Mouse (Mus musculus) T-helper 1 cell (primary cell): ENCODE results near the gene Prune2.

Source experiments
- in situ Hi-C: fragments of 300-600 bp; cut with MboI, MseI; formaldehyde crosslinking; loops from one replicate; pipeline ENCODE4 v1.15.1; 2025; ENCODE audit warnings: high pct_unique_total_duplicates

The Prune2 gene

DNA sequence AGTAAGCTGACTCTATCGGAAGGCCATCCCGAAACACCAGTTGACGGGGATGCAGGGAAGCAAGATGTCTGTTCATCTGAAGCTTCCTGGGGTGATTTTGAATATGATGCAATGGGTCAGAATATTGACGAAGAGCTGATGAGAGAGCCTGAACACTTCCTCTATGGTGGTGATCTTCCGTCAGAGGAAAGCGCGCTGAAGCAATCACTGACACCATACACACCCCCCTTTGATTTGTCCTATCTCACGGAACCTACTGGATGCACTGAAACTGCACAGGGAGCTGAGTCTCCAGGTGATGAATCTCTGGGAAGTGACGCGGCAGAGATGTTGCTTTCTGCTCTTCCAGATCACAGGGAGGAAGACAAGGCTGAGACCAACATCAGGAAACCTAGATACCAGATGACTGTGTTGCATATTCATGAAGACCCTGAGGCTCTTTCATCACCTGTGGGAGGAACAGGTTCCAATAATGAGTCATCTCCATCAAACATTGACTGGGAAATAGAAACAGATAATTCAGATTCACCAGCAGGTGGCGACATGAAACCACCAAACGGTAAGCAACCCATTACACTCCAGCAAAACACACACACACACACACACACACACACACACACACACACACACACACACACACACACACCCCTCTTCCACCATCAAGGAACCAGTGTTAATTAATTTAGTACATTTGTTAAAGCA, 168.3 kb downstream of the Prune2 start:
- in situ Hi-C loops, result loop anchor here (5.0 kb wide), 2 partner anchors 263 to 1423 kb away; no protein-coding TSS in a partner anchor

DNA sequence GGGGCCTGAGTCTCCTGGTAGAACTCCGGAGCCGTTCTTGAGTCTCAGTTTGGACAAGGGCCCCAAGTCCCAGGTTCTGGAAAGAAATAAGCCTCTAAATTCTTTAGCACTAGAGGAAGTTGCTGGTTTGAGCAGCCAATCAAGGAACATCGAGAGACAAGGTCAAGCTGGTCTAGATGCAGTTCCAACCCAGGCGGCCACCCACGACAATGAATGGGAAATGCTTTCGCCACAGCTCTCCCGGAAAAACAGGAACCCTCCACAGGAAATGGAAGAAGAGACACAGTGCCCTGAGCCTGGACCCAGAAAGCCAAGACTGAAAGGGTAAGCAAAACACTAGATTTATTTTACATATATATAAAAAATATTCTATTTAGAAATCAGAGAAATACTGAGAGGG, 169.5 kb downstream of the Prune2 start:
- in situ Hi-C loops, result no loop called here

DNA sequence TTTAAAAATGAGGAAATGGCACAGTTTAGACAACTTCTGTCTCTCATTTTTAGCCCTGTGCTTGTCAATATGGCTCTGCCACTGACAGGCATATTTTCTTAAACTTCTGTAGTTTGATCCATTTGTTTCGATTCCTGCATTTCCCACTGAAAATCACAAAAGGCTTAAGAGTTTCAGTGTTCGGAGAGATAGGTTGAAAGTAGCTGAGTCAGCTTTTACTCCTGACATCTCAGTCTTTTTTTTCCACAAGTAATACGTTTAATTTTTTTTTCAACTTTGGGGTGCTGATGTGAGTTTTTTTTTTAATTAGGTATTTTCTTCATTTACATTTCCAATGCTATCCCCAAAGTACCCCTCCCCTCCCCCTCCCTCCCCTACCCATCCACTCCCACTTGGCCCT, 174.6 kb downstream of the Prune2 start:
- in situ Hi-C loops, result no loop called here

DNA sequence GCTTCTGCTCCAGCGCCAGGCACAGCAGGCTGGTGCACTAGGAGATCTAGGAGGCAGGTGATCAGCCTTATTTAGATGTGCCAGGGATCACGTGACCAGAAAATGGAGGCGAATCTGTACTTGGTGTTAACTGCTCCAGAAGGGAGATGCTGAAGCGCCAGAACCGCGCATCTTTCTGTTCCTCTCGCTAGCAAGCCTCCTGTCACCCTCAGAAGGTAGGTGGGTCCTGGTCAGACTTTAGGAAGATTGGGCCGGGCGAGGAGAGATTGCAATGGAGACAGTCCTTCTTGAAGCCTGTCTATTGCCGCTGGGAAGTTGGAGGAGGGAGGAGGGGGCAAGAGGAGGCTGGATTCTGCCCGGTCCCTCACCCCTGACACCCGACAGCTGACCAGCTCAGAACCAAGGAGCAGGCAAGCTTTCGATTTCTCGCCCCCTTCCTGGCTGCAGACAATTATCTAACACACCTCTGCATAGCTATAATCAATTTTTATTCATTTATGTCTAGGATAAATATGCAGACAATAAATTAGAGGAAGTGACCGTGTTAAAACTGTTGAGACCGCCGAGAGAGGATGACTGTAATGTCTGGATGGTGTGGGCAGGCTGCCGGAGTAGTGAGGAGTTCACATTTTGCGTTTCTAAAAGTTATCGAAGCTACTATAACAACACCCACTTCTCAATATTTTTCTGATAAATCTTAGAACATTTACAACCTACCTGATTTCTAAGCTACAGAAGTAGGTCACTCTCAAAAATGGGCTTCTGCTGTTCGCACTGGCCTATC, 181.0 kb downstream of the Prune2 start:
- in situ Hi-C loops, result no loop called here

DNA sequence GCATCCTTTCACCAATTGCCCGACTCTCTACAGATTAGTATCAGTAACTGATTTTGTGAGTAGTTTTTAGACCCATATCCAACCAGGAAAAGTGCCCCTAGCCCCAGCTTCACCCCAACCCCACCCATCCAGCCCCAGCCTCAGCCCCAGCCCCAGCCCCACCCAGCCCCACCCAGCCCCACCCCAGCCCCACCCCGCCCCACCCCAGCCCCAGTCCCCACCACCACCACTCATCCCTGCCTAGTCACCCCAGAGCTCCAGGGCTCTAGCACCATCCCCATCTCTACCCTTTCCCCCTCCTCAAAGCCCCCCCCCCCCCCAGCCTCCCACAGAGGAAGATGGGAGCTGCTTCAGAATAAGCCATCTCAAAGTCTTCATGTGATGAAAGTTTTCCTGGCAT, 181.7 kb downstream of the Prune2 start:
- in situ Hi-C loops, result no loop called here

DNA sequence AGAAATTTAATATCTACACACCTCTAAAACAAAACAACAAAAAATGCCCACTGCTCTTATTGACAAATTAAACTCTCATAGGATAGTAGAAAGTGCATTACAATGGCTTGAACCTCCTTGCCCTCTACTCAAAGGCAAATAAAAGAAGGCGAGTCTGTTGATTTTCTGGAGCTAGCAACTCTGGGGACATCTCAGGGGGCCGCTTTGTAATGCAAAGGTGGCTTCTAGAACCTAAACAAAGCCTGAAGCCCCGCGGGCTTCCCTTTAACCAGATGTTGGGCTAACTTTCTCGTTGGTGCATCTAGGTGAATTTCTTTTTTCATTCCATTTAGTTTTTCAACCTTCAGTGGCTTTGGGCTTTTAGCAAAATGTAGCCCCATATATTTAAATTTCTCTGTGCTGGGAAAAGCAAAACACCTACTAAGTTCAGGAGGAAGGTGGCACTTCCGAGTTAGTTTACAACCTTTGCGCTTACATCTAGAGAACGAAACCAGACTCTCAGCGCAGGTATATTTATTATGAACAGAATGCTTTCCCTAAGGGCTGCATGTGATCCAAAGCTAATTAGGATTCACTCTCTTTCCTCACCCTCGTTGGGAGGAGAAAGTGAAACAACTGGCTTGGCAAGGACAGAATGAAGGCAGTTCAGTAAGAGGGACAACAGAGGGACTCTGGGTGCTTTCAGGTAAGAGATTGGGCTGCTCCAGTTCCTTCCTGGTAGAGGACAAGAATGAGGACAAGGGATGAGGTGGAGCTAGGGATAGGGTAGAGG, 182.4 kb downstream of the Prune2 start:
- in situ Hi-C loops, result no loop called here

DNA sequence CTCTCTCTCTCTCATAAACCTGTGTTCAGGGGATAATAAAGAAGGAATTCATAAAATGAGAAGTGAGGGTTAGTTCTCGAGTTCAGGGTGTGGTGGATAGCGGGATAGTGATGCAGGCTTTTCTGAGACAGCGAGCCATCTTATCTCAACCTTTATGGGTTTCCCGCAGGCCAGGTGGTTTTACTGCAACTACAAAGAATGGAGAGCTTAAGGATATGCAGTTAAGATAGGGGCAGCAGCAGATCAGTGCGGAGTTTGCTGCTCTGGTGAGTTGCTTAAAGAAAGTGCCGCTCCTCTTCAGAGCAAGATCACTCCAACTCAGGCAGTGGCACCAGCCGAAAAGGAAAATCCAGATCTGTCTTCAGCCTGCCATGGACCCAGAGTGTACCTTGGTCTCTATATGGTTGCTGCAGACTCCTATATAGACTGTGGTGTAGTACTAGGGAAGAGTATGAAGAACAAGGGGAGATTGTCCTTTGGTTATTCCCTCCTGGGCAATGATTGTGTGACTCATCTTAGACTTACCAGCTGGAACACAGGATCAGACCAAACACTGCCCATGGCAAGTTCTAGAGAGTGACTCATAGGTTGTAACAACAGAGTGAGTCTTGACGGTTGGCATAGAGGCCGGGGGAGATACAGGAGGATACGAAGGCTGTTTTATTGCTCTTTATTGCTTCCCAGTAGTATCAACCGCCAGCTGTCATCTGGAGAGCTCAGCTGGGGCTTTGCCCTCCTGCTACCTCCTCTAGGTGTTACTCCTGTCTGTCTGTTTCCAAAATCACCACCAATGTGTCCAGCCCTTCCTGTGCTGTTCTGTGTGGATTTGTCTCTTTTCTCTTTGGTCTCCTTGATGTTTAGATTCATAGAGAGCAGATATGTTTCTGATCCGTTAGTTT, 184.3 kb downstream of the Prune2 start:
- in situ Hi-C loops, result no loop called here

DNA sequence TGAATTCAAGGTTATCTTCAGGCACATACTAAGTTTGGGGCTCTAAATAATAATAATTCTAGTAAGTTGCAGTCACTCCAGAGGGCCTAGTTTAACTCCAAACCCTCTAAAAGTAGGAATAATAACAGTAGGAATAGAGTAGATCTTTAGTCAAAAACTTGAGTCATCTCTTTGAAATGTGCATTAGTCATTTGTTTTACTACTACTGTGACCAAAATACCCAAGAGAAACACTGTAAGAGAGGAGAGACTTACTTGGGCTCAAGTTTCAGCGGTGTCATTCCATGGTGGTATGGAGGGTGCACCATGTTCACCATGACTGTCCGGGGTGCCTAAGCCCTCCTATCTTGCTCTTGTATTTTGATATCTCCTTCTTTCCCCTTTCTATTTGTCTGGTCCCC, 187.3 kb downstream of the Prune2 start:
- in situ Hi-C loops, result no loop called here

DNA sequence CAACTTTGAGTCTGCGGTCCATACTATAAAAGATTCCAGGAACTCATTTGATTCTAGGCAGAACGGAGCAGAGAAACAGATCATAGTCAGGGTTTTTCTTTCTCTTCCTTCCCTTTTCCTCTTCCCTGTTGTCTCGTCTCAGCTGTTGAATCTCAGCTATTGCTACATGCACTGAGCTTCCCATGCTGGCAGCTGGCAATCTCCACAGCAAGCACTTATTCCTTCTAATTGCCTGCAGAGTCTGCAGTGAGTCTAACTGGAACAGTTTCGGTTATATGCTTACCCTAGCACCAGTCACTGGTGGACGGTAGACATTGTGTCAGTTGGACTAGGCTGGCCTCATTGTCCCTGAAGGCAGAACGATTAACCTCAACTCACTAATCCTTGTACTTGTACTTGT, 188.3 kb downstream of the Prune2 start:
- in situ Hi-C loops, result no loop called here

DNA sequence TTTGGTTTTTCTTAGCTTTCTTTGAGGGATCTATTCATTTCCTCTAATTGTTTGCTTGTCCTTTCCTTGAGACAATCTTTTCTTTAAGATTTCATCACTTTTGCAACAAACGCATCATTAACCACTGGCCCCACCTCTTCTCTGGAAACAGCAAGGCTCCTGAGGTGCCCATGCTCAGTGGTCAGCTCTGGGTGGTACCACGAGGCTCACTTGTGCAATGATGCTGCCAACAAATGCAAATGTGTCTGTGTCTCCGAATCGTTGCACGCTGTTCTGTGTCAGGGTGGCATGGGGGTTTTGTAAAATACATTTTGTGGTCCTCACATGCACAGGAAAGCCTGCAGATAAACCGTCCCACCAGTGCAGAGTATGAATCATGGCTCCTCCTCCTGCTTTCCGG, 194.1 kb downstream of the Prune2 start:
- in situ Hi-C loops, result loop anchor here (10.0 kb wide), 1 partner anchor 255 kb away; no protein-coding TSS in a partner anchor

DNA sequence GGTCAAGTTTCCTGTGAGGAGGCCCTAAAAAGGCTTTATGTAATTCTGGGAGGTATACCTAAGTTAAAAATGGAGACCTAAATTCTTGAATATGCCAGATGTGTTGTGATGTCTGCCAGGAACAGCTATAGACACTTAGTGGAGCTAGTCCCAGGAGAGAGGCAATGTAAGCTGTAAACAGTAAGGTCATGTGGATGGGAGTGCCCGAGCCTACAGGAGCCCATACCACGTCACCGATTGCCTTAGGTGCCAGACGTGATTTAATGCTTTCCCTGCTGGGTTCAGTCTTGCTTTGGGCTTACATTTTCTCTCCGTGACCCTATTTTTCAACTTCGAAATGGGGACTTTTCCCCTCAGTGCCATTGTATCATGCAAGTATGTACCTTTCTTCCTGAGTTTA, 195.9 kb downstream of the Prune2 start:
- in situ Hi-C loops, result loop anchor here (10.0 kb wide), 1 partner anchor 253 kb away; no protein-coding TSS in a partner anchor

DNA sequence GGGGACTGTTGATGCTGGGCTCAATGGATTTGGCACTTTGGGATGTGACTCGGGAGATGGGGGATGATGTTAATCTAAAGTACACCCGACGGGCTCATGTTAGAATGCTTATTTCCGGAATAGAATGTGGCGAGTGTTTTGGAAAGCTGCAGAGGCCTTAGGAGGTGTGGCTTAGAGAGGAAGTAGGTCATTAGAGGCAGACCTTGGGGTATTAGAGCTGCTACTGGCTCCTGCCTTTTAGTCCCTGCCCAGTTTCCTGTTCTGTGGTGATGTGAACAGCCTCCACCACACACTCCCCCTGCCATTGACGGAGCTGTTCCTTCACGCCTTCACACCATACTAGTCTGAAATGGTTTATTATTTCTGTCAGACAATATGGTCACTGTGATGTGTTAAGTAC, 196.5 kb downstream of the Prune2 start:
- in situ Hi-C loops, result loop anchor here (10.0 kb wide), 1 partner anchor 252 kb away; no protein-coding TSS in a partner anchor

DNA sequence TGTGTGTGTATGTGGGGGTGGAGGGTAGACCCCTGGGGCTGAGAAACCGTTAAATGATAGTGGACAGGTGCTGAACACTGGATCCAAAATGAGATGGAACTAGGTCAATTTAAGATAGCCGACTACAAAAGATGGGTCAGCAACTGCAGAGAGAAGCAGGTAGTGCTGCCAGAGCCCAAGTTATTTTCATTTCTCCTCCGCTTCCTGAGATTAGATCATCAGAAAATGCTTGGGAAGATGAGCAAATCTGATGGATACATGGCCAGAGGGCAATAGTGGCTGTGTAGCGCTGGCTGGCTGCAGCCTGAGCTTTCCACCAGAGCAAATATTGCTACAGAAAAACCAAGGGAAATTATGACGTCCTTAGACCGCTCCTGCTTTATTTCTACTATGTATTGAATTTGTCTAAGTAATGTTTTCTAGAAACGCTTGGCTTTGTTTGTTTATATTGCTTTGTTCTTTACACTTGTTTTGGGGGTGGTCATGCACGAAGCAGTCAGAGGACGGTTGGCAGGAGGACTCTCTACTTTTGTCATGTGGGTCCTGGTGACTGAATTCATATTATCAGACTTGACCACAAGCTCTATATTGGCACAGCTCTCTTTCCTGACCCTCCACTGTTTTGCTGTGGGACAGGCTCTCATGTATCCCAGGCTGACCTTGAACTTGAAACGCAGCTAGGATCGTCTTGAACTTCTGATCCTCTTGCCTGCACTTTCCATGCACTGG, 198.2 kb downstream of the Prune2 start:
- in situ Hi-C loops, result loop anchor here (10.0 kb wide), 1 partner anchor 251 kb away; no protein-coding TSS in a partner anchor

DNA sequence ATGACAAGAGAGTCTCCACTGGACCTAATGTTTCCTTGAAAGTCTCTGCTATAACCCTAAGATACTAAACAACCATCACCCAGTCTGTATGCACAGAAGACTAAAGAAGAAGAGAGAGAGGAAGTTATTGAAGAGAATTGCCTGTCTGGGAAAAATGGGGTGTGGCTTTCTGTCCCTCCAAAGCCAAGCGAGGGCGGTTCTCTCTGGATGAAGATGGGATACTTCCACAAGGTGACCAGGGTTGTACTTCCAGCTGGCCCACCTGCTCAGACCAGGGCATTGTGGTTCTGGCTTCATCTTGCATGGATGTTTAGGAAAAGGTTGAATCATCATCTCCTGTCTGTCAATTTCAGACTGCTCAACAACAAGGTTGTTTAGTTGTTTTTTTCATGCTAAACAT, 199.3 kb downstream of the Prune2 start:
- in situ Hi-C loops, result loop anchor here (10.0 kb wide), 1 partner anchor 250 kb away; no protein-coding TSS in a partner anchor

DNA sequence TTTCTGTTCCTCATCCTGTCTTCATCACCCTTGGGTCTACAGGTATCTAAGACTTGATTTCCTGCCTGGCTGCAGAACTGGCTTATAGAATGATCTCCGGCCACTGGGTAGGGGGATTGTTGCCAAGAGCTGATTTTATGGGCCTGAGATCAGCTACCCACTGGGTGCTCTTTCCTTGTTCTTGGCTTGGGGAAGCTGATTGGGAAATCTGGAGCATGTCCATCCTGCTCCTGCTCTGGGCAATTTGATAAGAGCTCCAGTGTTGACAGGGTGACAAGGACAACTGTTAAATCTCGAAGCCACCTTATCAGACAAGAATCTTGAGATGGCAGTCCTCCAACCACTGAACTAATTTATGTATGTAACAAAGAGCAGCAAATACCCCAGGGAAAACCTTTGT, 203.8 kb downstream of the Prune2 start:
- in situ Hi-C loops, result loop anchor here (10.0 kb wide), 1 partner anchor 245 kb away; no protein-coding TSS in a partner anchor

DNA sequence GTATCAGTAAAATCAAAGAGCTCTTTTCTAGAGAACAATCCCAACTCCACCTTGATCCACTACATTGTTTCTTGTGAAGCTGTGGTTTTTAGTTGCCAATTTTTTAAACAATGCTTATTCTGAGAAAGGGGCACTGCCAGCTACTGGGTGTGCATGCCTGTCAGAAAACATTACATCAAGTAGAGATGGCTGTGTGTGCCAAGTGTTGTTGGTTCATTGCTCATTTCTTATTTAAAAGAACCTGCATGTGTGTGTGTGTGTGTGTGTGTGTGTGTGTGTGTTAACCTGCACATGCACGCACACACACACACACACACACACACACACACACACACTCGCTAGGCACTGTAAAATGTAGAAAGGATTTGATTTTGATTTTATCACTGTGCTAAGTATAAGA, 204.3 kb downstream of the Prune2 start:
- in situ Hi-C loops, result no loop called here

DNA sequence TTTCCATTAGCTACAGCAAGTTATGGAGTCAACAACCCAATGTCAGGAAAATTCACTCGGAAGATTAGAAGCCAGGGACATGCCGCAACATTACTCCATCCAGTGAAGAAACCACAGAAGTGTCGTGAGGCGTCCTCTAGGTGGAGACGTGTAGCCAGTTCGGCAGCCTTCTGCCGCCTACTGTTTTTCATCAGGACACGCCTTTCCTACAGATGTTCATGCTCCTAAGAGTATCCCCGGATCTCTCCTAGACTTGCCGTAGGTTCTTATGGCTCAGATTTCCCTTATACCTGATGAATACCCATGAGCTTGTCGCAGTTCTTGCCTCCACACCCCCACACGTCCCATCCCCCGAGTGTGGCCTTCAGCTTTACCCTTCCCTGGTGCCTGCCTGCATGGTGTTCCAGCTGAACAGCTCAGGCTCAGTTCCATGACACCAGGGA, 207.6 kb downstream of the Prune2 start:
- in situ Hi-C loops, result no loop called here

DNA sequence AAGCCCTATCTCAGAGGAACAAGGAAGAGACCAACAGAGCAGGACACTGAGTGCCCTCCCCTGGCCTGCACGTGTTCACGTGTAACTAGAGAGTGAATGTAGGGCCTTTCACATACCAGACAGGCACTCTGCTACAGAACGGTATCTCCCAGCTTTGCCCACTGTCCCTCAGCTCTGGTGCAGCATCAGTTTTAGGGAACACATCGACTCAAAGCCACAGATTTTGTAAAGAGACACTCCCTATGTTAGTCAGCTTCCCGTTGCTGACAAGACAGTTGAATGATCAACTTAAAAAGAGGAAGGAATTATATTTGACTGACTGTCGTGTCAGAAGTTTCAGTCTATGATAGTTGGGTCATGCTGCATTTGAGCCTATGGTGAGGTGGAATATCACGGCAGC, 210.4 kb downstream of the Prune2 start:
- in situ Hi-C loops, result no loop called here

DNA sequence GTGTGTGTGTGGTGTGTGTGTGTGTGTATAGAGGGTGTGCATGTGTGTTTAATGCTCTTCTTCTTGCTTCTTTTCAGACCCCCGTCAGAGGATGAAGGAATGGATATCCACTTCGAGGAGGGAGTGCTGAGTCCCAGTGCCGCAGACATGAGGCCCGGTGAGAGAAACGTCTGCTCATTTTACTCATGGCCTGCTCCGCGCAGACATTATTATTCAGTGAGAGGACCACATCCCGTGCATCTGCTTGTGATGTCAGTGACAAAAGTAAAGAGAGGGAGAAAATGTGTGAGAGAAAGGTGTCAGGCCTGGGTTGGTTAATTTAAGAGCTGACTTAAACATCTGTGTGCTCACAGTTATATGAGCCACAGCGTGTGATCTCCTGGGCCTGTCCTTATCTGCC, 212.3 kb downstream of the Prune2 start:
- in situ Hi-C loops, result no loop called here

DNA sequence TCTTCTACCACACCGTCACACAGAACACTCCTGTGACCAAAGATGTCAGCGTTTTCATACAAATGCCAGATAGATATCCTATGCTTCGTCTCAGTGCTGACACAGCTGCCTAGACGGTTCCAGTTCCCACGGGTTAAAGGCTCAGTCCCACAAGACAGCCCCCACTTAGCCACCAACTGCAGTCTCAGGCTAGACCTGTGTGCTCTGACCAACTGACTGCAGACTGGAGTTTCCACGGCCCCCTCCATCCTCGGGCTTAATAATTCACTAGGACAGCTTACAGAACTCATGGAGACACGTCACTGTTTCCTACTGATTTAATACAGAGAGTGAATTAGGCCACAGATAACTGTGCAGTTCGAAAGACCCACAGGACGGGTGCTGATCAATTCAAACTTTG, 213.8 kb downstream of the Prune2 start:
- in situ Hi-C loops, result no loop called here
